Comparison of ENCODE assay signal across 10 mouse cellular contexts in the genomic region with DNA sequence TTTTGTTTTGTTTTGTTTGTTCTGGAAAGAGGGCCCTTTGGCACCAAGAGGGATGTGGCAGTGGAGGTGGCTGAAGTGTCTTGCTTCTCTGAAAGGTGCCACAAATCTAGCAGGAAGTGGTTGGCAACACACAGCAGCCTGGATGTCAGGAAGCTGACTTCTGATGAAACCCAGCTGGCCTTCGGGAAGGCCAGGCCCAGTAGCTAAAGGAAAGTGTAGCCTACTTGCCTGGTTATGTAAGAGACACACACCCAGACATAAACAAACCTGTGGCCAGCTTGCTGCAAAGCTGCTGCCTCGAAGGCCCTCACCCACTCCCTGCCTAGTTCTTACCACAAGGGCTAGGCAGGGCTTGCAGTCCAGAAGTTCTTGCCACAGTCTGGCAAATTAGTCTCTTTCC.
DNase-seq lines count a peak whose midpoint lies in the region; ATAC-seq lines count a peak whose summit lies in the region.
"Had no signal": no experiment of that assay in that cellular context is flagged by ENCODE, and none has a peak within 500 bp of the region (broad histone marks: within the 10 kb centered on the region; RNA-seq: fewer than 3 reads in every experiment).

No protein-coding gene starts in this region.

- DNase-seq in kidney, adult 18-20 months: no peak
- DNase-seq in heart, adult 9 months (ENCODE audit: low spot score in 2 of 2): peak; percentile 50 to 60
- DNase-seq in limb, embryonic 11.5 days (ENCODE audit: low spot score): no peak
- DNase-seq in urinary bladder, postnatal 4 days (ENCODE audit: low spot score in 2 of 2): no peak
- no peak for DNase-seq in hindbrain, embryonic 14.5 days (ENCODE audit: low spot score)
- no peak for DNase-seq in urinary bladder, postnatal 10 days (ENCODE audit: low spot score)
- DNase-seq: liver had no signal

- 23% methylated on average over 2 of the region's 2 CpGs for WGBS in kidney, embryonic 14.5 days
- WGBS in limb, embryonic 11.5 days: 13% methylated on average over 2 of the region's 2 CpGs
- 10% methylated on average over 2 of the region's 2 CpGs for WGBS in stomach, embryonic 15.5 days
- WGBS in hindbrain, embryonic 14.5 days: 60% methylated on average over 2 of the region's 2 CpGs

- H3K9me3 ChIP-seq in kidney, embryonic 14.5 days (ENCODE audit: control insufficient read depth, low read length): no peaks in the 10 kb centered on the region
- no peaks in the 10 kb centered on the region for H3K9me3 ChIP-seq in limb, embryonic 11.5 days (ENCODE audit: control insufficient read depth, low read length)
- no peaks in the 10 kb centered on the region for H3K9me3 ChIP-seq in stomach, embryonic 15.5 days
- H3K9me3 ChIP-seq in hindbrain, embryonic 14.5 days (ENCODE audit: control insufficient read depth, low read length): no peaks in the 10 kb centered on the region

- no peak overlapping the region for H3K27ac ChIP-seq in kidney, embryonic 14.5 days (ENCODE audit: low read depth, low read length)
- H3K27ac ChIP-seq in limb, embryonic 11.5 days (replicated peaks; ENCODE audit: low read depth, low read length): 0 out of 2 replicates have a peak overlapping the region, but pooled peaks have one; percentile 30
- 0 out of 2 replicates have a peak overlapping the region, but pooled peaks have one; percentile 16 for H3K27ac ChIP-seq in stomach, embryonic 15.5 days
- H3K27ac ChIP-seq in hindbrain, embryonic 14.5 days: no peak overlapping the region

- no peak overlapping the region for H3K4me2 ChIP-seq in kidney, embryonic 14.5 days (replicated peaks; ENCODE audit: low read depth, low read length)
- H3K4me2 ChIP-seq in limb, embryonic 11.5 days (ENCODE audit: low read depth, severe bottlenecking): no peak overlapping the region
- H3K4me2 ChIP-seq in stomach, embryonic 15.5 days: no peak overlapping the region
- no peak overlapping the region for H3K4me2 ChIP-seq in hindbrain, embryonic 14.5 days (replicated peaks)

- H3K36me3 ChIP-seq in kidney, embryonic 14.5 days (ENCODE audit: control insufficient read depth, insufficient read depth, low read length): no peaks in the 10 kb centered on the region
- no peaks in the 10 kb centered on the region for H3K36me3 ChIP-seq in limb, embryonic 11.5 days (ENCODE audit: control insufficient read depth, insufficient read depth, low read length)
- no peaks in the 10 kb centered on the region for H3K36me3 ChIP-seq in stomach, embryonic 15.5 days
- no peaks in the 10 kb centered on the region for H3K36me3 ChIP-seq in hindbrain, embryonic 14.5 days (replicated peaks; ENCODE audit: control insufficient read depth, insufficient read depth)

- no peak overlapping the region for H3K4me3 ChIP-seq in kidney, embryonic 14.5 days (ENCODE audit: low read length)
- H3K4me3 ChIP-seq in limb, embryonic 11.5 days (ENCODE audit: low read depth, low read length): no peak overlapping the region
- no peak overlapping the region for H3K4me3 ChIP-seq in stomach, embryonic 15.5 days (replicated peaks)
- no peak overlapping the region for H3K4me3 ChIP-seq in hindbrain, embryonic 14.5 days (replicated peaks; ENCODE audit: low read length)

- peak; percentile 43; the same call in 1 of the 2 replicates for ATAC-seq in kidney, embryonic 14.5 days (ENCODE audit: low FRiP score, low TSS enrichment)
- ATAC-seq in limb, embryonic 11.5 days (ENCODE audit: insufficient number of reproducible peaks, low FRiP score, low TSS enrichment, low read depth): no peak
- peak; percentile 20; the same call in 1 of the 2 replicates for ATAC-seq in stomach, embryonic 15.5 days (ENCODE audit: insufficient read depth, low FRiP score, low read depth)
- no peak for ATAC-seq in hindbrain, embryonic 14.5 days (ENCODE audit: low FRiP score)
- ATAC-seq: hindbrain, embryonic 16.5 days had no signal

- H3K27me3 ChIP-seq in kidney, embryonic 14.5 days (ENCODE audit: control insufficient read depth, insufficient read depth, low read length): no peaks in the 10 kb centered on the region
- no peaks in the 10 kb centered on the region for H3K27me3 ChIP-seq in limb, embryonic 11.5 days (ENCODE audit: control insufficient read depth, insufficient read depth, low read length)
- no peaks in the 10 kb centered on the region for H3K27me3 ChIP-seq in stomach, embryonic 15.5 days (replicated peaks)
- no peaks in the 10 kb centered on the region for H3K27me3 ChIP-seq in hindbrain, embryonic 14.5 days (ENCODE audit: control insufficient read depth, insufficient read depth, low read length)

- peaks cover 12% of the 10 kb centered on the region for H3K4me1 ChIP-seq in kidney, embryonic 14.5 days (ENCODE audit: control insufficient read depth, insufficient read depth, low read length)
- H3K4me1 ChIP-seq in limb, embryonic 11.5 days (ENCODE audit: control insufficient read depth, insufficient read depth, low read length): 0 out of 2 replicates have a peak, but pooled peaks cover 4% of the 10 kb centered on the region
- H3K4me1 ChIP-seq in stomach, embryonic 15.5 days: peaks cover 12% of the 10 kb centered on the region
- H3K4me1 ChIP-seq in hindbrain, embryonic 14.5 days (replicated peaks; ENCODE audit: control insufficient read depth, insufficient read depth, low read length): no peaks in the 10 kb centered on the region

- no peak overlapping the region for H3K9ac ChIP-seq in kidney, embryonic 14.5 days (ENCODE audit: low read depth, low read length)
- H3K9ac ChIP-seq in limb, embryonic 11.5 days (ENCODE audit: low read length): no peak overlapping the region
- H3K9ac ChIP-seq in stomach, embryonic 15.5 days: no peak overlapping the region
- no peak overlapping the region for H3K9ac ChIP-seq in hindbrain, embryonic 14.5 days

Comparison
In these comparisons a context has a peak if more than half of its experiments do, and no peak if none do; other contexts are left out.
1. ATAC-seq: peak in kidney, embryonic 14.5 days (single experiment) and stomach, embryonic 15.5 days (single experiment); none in limb, embryonic 11.5 days (single experiment) and hindbrain, embryonic 14.5 days (single experiment).
2. H3K27ac ChIP-seq: peak in limb, embryonic 11.5 days (single experiment) and stomach, embryonic 15.5 days (single experiment); none in kidney, embryonic 14.5 days (single experiment) and hindbrain, embryonic 14.5 days (single experiment).
3. DNase-seq: peak in heart, adult 9 months (2 of 2); none in kidney, adult 18-20 months (single experiment), limb, embryonic 11.5 days (single experiment), urinary bladder, postnatal 4 days (0 of 2), hindbrain, embryonic 14.5 days (single experiment) and urinary bladder, postnatal 10 days (single experiment).